Mouse (Mus musculus) MEL (cell line): ENCODE measurements around the gene Stk16. TPM values are rescaled to one million over a fixed set of nuclear protein-coding genes. Genes with fewer than 3 reads are reported as not detected.

Experiments
- DNase-seq: peaks from one replicate; pipeline ENCODE4 v3.0.0; 2011; ENCODE audit warnings: low read depth, low spot score
- H3K27ac ChIP-seq: 2 replicates; pipeline ENCODE4 v1.5.1; 2012; ENCODE audit warnings: low read depth, mild to moderate bottlenecking, control low read depth, low read length, moderate library complexity; ENCODE audit not compliant: control insufficient read depth
- H3K27me3 ChIP-seq, 2 experiments: fragments of 150-350 bp in 1 of 2; sonication (generic) in 1 of 2; 2 replicates each; pipeline ENCODE4 v1.6.1; 2012; ENCODE audit warnings: low read length in 2 of 2, mild to moderate bottlenecking in 2 of 2, improper control_type of control experiment in 1 of 2, moderate library complexity in 1 of 2; ENCODE audit not compliant: insufficient read depth in 2 of 2, control insufficient read depth in 1 of 2
- H3K36me3 ChIP-seq, 2 experiments: 2 replicates each; pipeline ENCODE4 v1.6.1; 2012 to 2014; ENCODE audit warnings: low read length in 2 of 2, improper control_type of control experiment in 1 of 2, inconsistent platforms in 1 of 2, mild to moderate bottlenecking in 1 of 2; ENCODE audit not compliant: insufficient read depth in 2 of 2, control insufficient read depth in 1 of 2
- H3K4me1 ChIP-seq, 2 experiments: fragments of 150-350 bp in 1 of 2; sonication (generic) in 1 of 2; 2 replicates each; pipeline ENCODE4 v1.6.1; 2012; ENCODE audit warnings: low read length in 2 of 2, improper control_type of control experiment in 1 of 2, mild to moderate bottlenecking in 1 of 2; ENCODE audit not compliant: insufficient read depth in 2 of 2, control insufficient read depth in 1 of 2
- H3K4me3 ChIP-seq, 2 experiments: fragments of 150-350 bp in 1 of 2; sonication (generic) in 1 of 2; 2 replicates each; pipeline ENCODE4 v1.5.1; 2012; ENCODE audit warnings: low read depth in 2 of 2, low read length in 2 of 2, mild to moderate bottlenecking in 2 of 2, moderate library complexity in 2 of 2, control low read depth in 1 of 2, improper control_type of control experiment in 1 of 2; ENCODE audit not compliant: control insufficient read depth in 1 of 2, insufficient read depth in 1 of 2
- H3K79me2 ChIP-seq: 2 replicates; pipeline ENCODE4 v1.6.1; 2012; ENCODE audit warnings: mild to moderate bottlenecking, low read length, moderate library complexity; ENCODE audit not compliant: control insufficient read depth, poor library complexity, insufficient read depth
- H3K9ac ChIP-seq: 2 replicates; pipeline ENCODE4 v1.6.1; 2012; ENCODE audit warnings: low read depth, mild to moderate bottlenecking, control low read depth, low read length, moderate library complexity; ENCODE audit not compliant: control insufficient read depth, poor library complexity, severe bottlenecking
- H3K9me3 ChIP-seq: fragments of 150-350 bp; sonication (generic); replicated peaks from 2 replicates; pipeline ENCODE4 v1.6.1; 2012; ENCODE audit warnings: mild to moderate bottlenecking, low read length, improper control_type of control experiment, moderate library complexity; ENCODE audit not compliant: insufficient read depth
- BHLHE40 ChIP-seq: IDR thresholded peaks from 2 replicates; pipeline ENCODE4 v1.6.1; 2012; ENCODE audit warnings: low read depth, mild to moderate bottlenecking, inconsistent platforms, low read length, improper control_type of control experiment, borderline replicate concordance
- CTCF ChIP-seq, 3 experiments: IDR thresholded peaks in 2 of 3; conservative IDR thresholded peaks in 1 of 3; 2 replicates each; pipeline ENCODE4 v1.5.1; 2011 to 2012; ENCODE audit warnings: low read length in 3 of 3, low read depth in 2 of 3, mild to moderate bottlenecking in 2 of 3, improper control_type of control experiment in 1 of 3, inconsistent platforms in 1 of 3, mixed read lengths in 1 of 3, moderate library complexity in 1 of 3; ENCODE audit not compliant: control insufficient read depth in 1 of 3, insufficient read depth in 1 of 3, poor library complexity in 1 of 3, severe bottlenecking in 1 of 3
- ELF1 ChIP-seq: IDR thresholded peaks from 2 replicates; pipeline ENCODE4 v1.6.1; 2014; ENCODE audit warnings: low read depth, mild to moderate bottlenecking, inconsistent platforms, low read length, improper control_type of control experiment, moderate library complexity
- EP300 ChIP-seq, 2 experiments: IDR thresholded peaks; 2 replicates each; pipeline ENCODE4 v1.6.1; 2011; ENCODE audit warnings: improper control_type of control experiment in 2 of 2, low read length in 2 of 2, low read depth in 1 of 2, mild to moderate bottlenecking in 1 of 2
- ETS1 ChIP-seq: IDR thresholded peaks from 2 replicates; pipeline ENCODE4 v1.6.1; 2012; ENCODE audit warnings: low read depth, mild to moderate bottlenecking, inconsistent platforms, low read length, improper control_type of control experiment, moderate library complexity
- GATA1 ChIP-seq: IDR thresholded peaks from 2 replicates; pipeline ENCODE4 v1.6.1; 2011; ENCODE audit warnings: low read depth, low read length, improper control_type of control experiment
- HCFC1 ChIP-seq: IDR thresholded peaks from 2 replicates; pipeline ENCODE4 v1.6.1; 2012; ENCODE audit warnings: low read depth, mild to moderate bottlenecking, inconsistent platforms, low read length, improper control_type of control experiment, moderate library complexity
- MAX ChIP-seq: IDR thresholded peaks from 2 replicates; pipeline ENCODE4 v1.6.1; 2011; ENCODE audit warnings: low read length, improper control_type of control experiment
- MAZ ChIP-seq: IDR thresholded peaks from 2 replicates; pipeline ENCODE4 v1.6.1; 2012; ENCODE audit warnings: low read depth, mild to moderate bottlenecking, inconsistent platforms, low read length, improper control_type of control experiment
- MEF2A ChIP-seq: IDR thresholded peaks from 2 replicates; pipeline ENCODE4 v1.6.1; 2014; ENCODE audit warnings: low read depth, mild to moderate bottlenecking, inconsistent platforms, low read length, improper control_type of control experiment; ENCODE audit not compliant: poor library complexity, insufficient replicate concordance, severe bottlenecking; ENCODE audit errors: extremely low read depth
- MXI1 ChIP-seq: IDR thresholded peaks from 2 replicates; pipeline ENCODE4 v1.6.1; 2011; ENCODE audit warnings: mild to moderate bottlenecking, low read depth, low read length, improper control_type of control experiment
- MYC ChIP-seq: IDR thresholded peaks from 2 replicates; pipeline ENCODE4 v1.6.1; 2011; ENCODE audit warnings: low read depth, mild to moderate bottlenecking, low read length, improper control_type of control experiment, moderate library complexity
- POLR2A ChIP-seq, 2 experiments: IDR thresholded peaks; 2 replicates each; pipeline ENCODE4 v1.6.1; 2011 to 2012; ENCODE audit warnings: low read length in 2 of 2, mild to moderate bottlenecking in 2 of 2, control low read depth in 1 of 2, improper control_type of control experiment in 1 of 2, low read depth in 1 of 2, moderate library complexity in 1 of 2; ENCODE audit not compliant: control insufficient read depth in 1 of 2, insufficient read depth in 1 of 2, poor library complexity in 1 of 2
- POLR2AphosphoS2 ChIP-seq: IDR thresholded peaks from 2 replicates; pipeline ENCODE4 v1.6.1; 2011; ENCODE audit warnings: low read length, improper control_type of control experiment
- POLR2AphosphoS5 ChIP-seq: IDR thresholded peaks from 2 replicates; pipeline ENCODE4 v1.6.1; 2012; ENCODE audit warnings: low read depth, borderline replicate concordance, mild to moderate bottlenecking, inconsistent platforms, low read length, moderate library complexity, mixed read lengths
- RAD21 ChIP-seq: IDR thresholded peaks from 2 replicates; pipeline ENCODE4 v1.6.1; 2011; ENCODE audit warnings: mild to moderate bottlenecking, low read depth, low read length, improper control_type of control experiment
- RCOR1 ChIP-seq: IDR thresholded peaks from 2 replicates; pipeline ENCODE4 v1.6.1; 2012; ENCODE audit warnings: low read depth, mild to moderate bottlenecking, inconsistent platforms, low read length, improper control_type of control experiment
- SIN3A ChIP-seq: IDR thresholded peaks from 2 replicates; pipeline ENCODE4 v1.6.1; 2012; ENCODE audit warnings: low read length, improper control_type of control experiment, inconsistent platforms
- SMC3 ChIP-seq: IDR thresholded peaks from 2 replicates; pipeline ENCODE4 v1.6.1; 2011; ENCODE audit warnings: low read depth, low read length, improper control_type of control experiment
- USF1 ChIP-seq: IDR thresholded peaks from 2 replicates; pipeline ENCODE4 v1.6.1; 2014; ENCODE audit warnings: low read depth, mild to moderate bottlenecking, inconsistent platforms, low read length, improper control_type of control experiment, moderate library complexity
- ZC3H11A ChIP-seq: IDR thresholded peaks from 2 replicates; pipeline ENCODE4 v1.6.1; 2012; ENCODE audit warnings: low read depth, mild to moderate bottlenecking, inconsistent platforms, low read length, improper control_type of control experiment
- polyA plus RNA-seq, 2 experiments: library from polyadenylated mRNA; stranded (reverse) in 1 of 2; unstranded in 1 of 2; fragments of >175 nt in 1 of 2; fragments of >200 nt in 1 of 2; gene quantifications; 2 replicates each; pipeline versions ENCODE4 v1.2.1 to v1.2.4; 2012; ENCODE audit warnings: low replicate concordance in 2 of 2, low read depth in 1 of 2; ENCODE audit not compliant: insufficient read length in 2 of 2, insufficient read depth in 1 of 2, missing spikeins in 1 of 2
- total RNA-seq: library from RNA; depleted of rRNA; stranded (reverse); fragments of 300-350 nt; gene quantifications from 2 replicates; pipeline ENCODE4 v1.2.3, GENCODE M21; 2012

Stk16 gene
- total and polyA plus RNA-seq, 3 experiments: 110 to 154 TPM; not detected in 1

DNA sequence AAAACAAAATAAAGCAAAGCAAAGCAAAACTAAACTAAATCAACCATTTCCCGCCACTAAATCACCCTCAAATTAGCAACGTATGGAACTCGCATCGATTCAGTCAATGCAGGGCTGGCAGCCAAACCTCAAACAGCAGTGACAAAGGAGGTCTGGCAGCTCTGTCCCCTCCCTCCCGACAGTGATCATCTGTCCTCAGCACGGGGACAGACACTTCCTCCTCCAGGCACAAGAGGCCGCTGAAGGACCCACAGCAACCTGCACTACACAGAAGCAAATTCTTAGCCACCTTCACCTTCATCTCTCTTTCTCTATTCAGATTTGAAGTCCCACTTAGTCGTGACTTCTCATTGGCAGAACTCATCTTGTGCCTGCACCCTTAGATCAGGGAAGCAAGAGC, 24.0 kb downstream of the Stk16 start:
- Histone ChIP-seq H3K9me3 (no peaks in the 10 kb centered on the region), H3K36me3 (peaks cover 0 to 23% of the 10 kb centered on the region in 2 experiments; a peak in 2 of 4 replicates), H3K27me3 (no peaks in the 10 kb centered on the region), H3K9ac (peak overlapping the region; percentile 2; the same call in 1 of the 2 replicates), H3K4me1 (peaks cover 10 to 26% of the 10 kb centered on the region in 2 experiments), H3K79me2 (no peaks in the 10 kb centered on the region; the same call in 1 of the 2 replicates), H3K4me3 (peak overlapping the region in 1 of 2 experiments; percentile 38; a peak in 2 of 4 replicates), H3K27ac (no peak overlapping the region)
- TF ChIP-seq POLR2AphosphoS2: no peak
- peak; percentile 68 for TF ChIP-seq HCFC1
- peak; percentile 43 for TF ChIP-seq RAD21
- no peak for TF ChIP-seq MEF2A
- TF ChIP-seq MAZ: no peak
- TF ChIP-seq POLR2AphosphoS5: no peak
- peak; percentile 65; the same call in 1 of the 2 replicates for TF ChIP-seq BHLHE40
- TF ChIP-seq SMC3: peak; percentile 55
- TF ChIP-seq POLR2A (IDR thresholded peaks at IDR 0.05; ENCODE audit: control insufficient read depth in 1 of 2, insufficient read depth in 1 of 2, low read depth in 1 of 2, low read length in 2 of 2, poor library complexity in 1 of 2): no peak
- TF ChIP-seq ZC3H11A: 0 out of 2 replicates have a peak, but pooled peaks have one; percentile 21
- TF ChIP-seq ELF1: no peak
- no peak for TF ChIP-seq MYC
- TF ChIP-seq USF1: 0 out of 2 replicates have a peak, but pooled peaks have one; percentile 35
- TF ChIP-seq GATA1: no peak
- peak; percentile 69 to 77 (median 74) for TF ChIP-seq CTCF (IDR thresholded peaks at IDR 0.05 in 2 of 3, conservative IDR thresholded peaks at IDR 0.05 in 1 of 3; ENCODE audit: control insufficient read depth in 1 of 3, insufficient read depth in 1 of 3, low read depth in 2 of 3, low read length in 3 of 3, poor library complexity in 1 of 3, severe bottlenecking in 1 of 3)
- TF ChIP-seq EP300 (IDR thresholded peaks at IDR 0.05; ENCODE audit: low read depth in 1 of 2, low read length in 2 of 2): peak in 1 of 2 experiments; percentile 31; a peak in 1 of 4 replicates
- peak; percentile 48; the same call in 1 of the 2 replicates for TF ChIP-seq MAX
- peak; percentile 62 for TF ChIP-seq RCOR1
- TF ChIP-seq ETS1: peak; percentile 89
- peak; percentile 53 for TF ChIP-seq MXI1
- peak; percentile 90 for TF ChIP-seq SIN3A
- peak; percentile 93 for DNase-seq
